Mouse (Mus musculus) cerebellum, adult (tissue): ENCODE measurements around the gene Mknk1.

Experiments used
- ATAC-seq: cut with Nextera tagmentation; 2 replicates; pipeline ENCODE4 v1.9.2; 2017; ENCODE audit warnings: mild to moderate bottlenecking, moderate library complexity, mixed read lengths; ENCODE audit not compliant: insufficient number of reproducible peaks, low FRiP score, low TSS enrichment

Gene Mknk1

GRCm38 (mm10) chr4:115886875-115887274 is 47.9 kb downstream of the Mknk1 start:
- no peak for ATAC-seq

GRCm38 (mm10) chr4:115890066-115890465 is 51.1 kb downstream of the Mknk1 start:
- no peak for ATAC-seq

GRCm38 (mm10) chr4:115890553-115890952 is 51.6 kb downstream of the Mknk1 start, which contains the start of gene 6430628N08Rik:
TSS of gene 6430628N08Rik (plus strand) at chr4:115890665.
- no peak for ATAC-seq

DNA sequence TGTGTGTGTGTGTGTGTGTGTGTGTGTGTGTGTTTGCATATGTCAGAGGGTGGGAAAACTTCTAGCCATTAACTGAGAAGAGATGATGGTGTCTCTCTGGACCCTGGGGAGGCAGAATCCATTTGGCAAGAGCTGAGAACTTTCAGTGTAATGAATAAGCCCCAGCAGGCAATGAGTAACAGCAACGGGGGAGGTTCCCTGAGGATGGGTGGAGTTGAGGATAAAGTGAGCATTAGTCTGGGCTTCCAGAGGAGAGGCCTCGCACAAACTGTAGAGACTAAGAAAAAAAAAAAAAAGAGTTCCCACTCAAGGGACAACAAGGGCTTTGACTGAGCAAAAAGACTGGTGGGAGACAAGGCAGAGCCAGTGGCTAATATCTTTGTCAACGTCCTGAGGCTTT is 55.3 kb downstream of the Mknk1 start:
- no peak for ATAC-seq

DNA sequence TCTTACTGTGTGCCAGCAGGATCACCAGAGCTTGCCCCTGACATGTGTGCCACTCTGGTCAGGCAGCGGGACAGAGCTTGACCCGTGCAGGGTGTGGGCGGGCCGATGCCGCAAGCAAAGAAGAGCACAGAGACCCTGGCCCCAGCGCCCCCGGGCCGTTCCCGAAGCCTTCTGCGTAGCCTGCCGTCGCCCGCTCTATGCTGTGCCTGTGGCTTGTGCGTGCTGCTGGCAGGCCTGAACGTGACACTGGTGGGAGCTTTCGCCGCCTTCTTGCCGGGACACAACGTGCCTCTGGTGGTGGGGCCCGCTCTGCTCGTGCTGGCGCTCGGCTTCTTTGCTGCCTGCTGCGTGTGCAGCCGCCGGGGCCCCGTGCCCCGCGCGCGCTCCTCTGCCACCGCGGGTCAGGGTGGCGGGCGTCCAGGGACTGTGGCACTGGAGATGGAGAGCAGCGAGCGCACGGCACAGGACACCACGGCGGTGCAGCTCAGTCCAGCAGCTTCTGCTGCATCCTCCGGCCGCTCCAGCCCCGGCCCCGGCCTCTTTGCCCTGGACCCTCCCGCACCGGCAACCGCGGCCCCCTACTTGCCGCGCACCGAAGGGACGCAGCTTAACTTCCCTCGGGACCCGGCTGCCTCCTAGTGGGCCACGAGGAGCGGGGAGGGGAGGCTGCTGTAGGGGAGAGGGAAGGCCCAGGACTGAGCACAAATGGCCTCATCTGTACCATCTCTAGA is 59.1 kb downstream of the Mknk1 start:
- ATAC-seq = no peak

- ATAC-seq = peak; percentile 55; the same call in 1 of the 2 replicates
Observed at GRCm38 (mm10) chr4:115902816-115903215, 63.8 kb downstream of the Mknk1 start.

GRCm38 (mm10) chr4:115904375-115904774 is 65.4 kb downstream of the Mknk1 start:
- no peak for ATAC-seq

DNA sequence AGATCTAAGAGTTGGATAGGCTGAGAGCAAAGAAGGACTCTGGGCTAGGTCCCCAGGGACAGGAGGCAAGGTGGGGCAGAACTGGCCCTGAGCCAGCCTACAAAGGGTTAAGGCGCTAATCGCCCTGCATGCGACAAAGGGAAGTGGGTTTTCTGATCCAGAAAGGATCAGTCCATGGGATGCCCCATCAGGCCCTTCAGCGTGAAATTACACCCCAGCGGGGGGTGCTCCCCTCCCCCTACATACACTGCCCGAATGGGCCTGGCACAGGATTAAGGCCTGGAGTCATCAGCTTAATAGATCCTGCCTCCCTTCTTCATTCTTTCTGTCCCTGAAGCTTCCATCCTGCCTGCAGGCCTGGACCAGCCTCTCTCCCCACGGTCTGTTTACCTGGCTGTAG is 66.7 kb downstream of the Mknk1 start:
- no peak for ATAC-seq

DNA sequence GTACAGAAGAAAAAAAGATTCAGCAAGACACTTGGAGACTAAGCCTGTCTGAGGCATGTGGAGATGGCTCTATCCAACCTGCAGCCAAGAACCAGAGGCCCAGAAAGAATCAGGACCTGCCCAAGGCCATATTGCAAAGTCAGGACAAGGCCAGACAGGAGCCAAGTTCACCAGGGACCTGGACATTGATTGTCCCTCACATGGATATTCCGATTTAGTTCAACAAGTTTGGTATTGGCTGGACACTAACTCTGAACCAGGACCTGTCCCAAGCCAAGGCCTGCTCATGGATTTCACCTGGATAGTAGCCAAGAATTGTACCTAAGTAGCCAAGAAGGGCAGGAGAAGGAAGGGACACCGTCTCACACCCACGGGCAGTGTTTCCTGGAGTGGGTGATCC is 67.8 kb downstream of the Mknk1 start:
- ATAC-seq = no peak

GRCm38 (mm10) chr4:115907994-115908393 is 69.0 kb downstream of the Mknk1 start:
- no peak for ATAC-seq

DNA sequence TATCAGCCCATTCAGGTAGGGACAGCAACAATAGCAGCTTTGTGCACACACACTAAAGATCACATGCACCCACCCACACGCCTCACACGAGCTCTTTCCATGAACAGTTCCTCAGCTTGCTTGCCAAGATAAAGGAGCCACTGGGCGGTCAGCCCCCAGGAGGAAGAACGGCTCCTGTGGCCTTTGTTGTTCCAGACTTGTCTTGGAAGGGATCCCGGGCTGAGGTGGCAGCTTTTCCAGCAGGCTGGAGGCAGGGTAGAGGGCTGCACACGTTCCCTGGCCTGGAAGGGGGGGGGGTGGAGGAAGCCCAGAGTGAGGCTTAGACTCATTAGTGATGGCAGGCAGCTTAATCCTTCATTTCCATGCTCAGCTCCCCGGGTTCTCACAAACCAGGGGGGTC is 69.6 kb downstream of the Mknk1 start:
- no peak for ATAC-seq

- ATAC-seq = no peak
Observed at GRCm38 (mm10) chr4:115911586-115911985, 72.6 kb downstream of the Mknk1 start.

DNA sequence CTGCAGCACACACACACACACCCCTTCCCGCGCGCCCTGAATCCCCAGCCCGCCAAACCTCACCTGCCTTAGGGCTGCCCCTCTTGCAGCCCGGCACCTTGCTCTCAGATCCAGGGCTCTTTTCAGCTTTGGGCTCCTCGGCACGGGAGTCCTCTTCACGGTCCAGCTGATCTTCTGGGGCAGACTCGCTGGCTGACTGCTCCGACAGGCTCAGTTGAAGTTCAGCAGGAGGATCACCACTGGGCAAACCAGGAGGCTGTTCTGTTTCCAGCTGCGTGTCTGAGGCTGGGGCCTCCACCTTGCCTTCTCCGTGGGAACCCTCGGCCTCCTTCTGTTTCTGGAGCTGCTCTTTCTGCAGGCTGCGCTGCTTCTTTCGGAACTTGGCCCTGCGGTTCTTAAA is 80.9 kb downstream of the Mknk1 start:
- ATAC-seq = no peak

DNA sequence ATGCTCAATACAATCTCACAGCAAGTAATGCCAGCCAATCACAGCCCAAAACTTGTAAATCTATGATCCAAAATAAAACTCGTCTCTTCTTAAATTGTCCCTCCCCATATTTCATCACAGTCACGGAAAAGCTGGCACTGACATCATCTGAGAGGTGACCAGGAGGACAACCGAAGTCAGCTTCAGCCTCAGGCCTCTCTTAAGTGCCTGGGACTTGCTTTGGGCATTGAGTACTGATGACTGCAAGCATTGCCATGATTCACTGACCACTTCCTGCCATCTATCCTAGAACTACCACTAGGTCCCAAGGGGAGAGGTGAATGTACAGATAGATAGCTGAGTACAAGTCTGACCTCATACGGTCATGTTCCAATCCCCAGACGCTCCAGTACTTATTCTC is 83.7 kb downstream of the Mknk1 start:
- ATAC-seq = no peak

DNA sequence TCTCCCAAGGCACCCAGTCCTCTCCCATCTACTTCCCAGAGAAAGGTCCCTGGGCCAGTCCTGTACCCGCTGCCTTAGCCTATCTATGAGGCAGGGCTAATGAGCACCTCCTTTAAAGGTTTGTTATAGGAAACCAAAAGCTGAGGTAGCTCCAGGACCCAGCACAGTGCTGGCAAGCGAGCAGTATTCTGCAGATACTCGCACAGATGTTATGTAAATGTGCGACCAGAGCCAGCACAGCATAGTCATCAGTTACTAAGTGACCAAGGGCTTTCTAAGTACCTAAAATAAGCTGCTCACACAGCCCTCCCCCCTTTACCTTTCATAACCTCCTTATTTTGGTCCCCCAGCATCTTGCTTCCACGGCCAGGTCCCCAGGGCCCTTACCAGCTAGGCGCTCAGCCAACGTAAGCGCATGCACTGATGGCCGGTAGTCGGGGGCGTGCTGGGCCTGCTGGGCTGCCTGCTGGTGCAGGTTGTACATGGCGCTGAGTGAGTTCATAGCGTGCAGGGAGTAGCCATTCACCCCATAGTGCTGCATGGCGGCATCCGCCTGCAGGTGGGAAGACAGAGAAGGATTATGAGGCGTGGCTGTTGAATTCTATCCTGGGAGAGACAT is 84.4 kb downstream of the Mknk1 start:
- ATAC-seq = no peak

DNA sequence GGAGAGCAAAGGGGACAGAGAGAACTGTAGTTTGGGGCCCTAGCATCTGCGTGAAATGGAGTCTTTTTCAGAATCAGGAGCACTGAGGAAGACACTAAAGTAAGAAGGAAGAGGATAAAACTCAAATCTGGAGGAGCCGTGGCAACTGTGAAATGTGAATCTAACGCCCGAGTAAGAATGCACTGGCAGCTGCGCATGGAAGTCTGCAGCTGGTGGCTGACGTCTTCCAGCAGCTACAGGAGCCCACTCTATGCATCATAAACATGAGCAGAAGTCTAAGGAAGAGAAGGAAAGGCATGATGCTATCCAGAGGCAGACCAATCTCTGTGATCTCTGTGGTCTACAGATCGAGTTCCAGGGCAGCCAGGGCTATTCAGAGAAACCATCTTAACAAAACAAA is 88.6 kb downstream of the Mknk1 start:
- ATAC-seq = no peak
